Mouse (Mus musculus) large intestine, adult 2 months (tissue): Measurements from ENCODE around the gene Slc35d1. TPM values are rescaled to one million over a fixed set of nuclear protein-coding genes. Genes with fewer than 3 reads are reported as not detected.

Experiments used
- polyA plus RNA-seq: library from polyadenylated mRNA; depleted of rRNA; stranded (reverse); fragments of >200 nt; gene quantifications from 2 replicates; pipeline ENCODE4 v1.2.3, GENCODE M21; 2012; rRNA removed

The Slc35d1 gene
- polyA plus RNA-seq, 1 experiment = 8.9 TPM

Other genes starting within 250 kb of the Slc35d1 start
- not detected in 2 replicates for gene Tctex1d1, start 236.6 kb downstream of the Slc35d1 start, polyA plus RNA-seq
- gene Insl5, start 188.3 kb downstream of the Slc35d1 start, polyA plus RNA-seq = 1.3 TPM in 1 of 2 replicates, not detected in the other
- 7.8 and 11.0 TPM in 2 replicates for gene Mier1, start 100.8 kb downstream of the Slc35d1 start, polyA plus RNA-seq
- gene Wdr78, start 100.6 kb downstream of the Slc35d1 start, polyA plus RNA-seq = 0.26 and 0.43 TPM in 2 replicates
- not detected in 2 replicates for gene 4921539E11Rik, start 75.7 kb upstream of the Slc35d1 start, polyA plus RNA-seq
- 8.5 and 10.9 TPM in 2 replicates for gene Oma1, start 98.6 kb upstream of the Slc35d1 start, polyA plus RNA-seq